Mouse (Mus musculus) colon, adult 2 months (tissue): Measurements from ENCODE around the gene Olfr1369-ps1. TPM values are rescaled to one million over a fixed set of nuclear protein-coding genes. Genes with fewer than 3 reads are reported as not detected.

Source experiments
- polyA plus RNA-seq: library from polyadenylated mRNA; depleted of rRNA; stranded (reverse); fragments of >200 nt; gene quantifications from 2 replicates; pipeline ENCODE4 v1.2.3, GENCODE M21; 2012; rRNA removed

Gene Olfr1369-ps1
- not detected in 2 replicates for polyA plus RNA-seq

DNA sequence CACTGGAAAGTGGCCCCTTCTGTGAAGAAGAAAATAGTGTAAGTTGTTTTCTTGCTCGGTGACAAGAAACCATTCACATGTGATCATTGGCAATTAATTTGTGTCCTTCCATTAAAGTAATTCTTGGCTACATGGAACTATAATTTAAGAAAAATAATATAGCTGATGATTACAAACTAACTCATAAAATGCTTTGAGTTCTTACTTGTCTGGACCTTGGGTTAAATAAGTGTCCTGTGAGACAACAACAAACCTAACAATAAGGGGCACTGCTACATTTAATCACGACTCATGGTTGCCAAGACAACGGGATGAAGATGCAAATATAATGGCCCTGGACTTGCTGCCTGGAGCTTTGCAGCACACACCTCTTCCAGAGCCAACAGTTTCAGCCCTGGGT is at the start of gene Olfr1369-ps1:
Gene Olfr1369-ps1 (plus strand): TSS at position 301 of the 400 bp plus-strand sequence.

DNA sequence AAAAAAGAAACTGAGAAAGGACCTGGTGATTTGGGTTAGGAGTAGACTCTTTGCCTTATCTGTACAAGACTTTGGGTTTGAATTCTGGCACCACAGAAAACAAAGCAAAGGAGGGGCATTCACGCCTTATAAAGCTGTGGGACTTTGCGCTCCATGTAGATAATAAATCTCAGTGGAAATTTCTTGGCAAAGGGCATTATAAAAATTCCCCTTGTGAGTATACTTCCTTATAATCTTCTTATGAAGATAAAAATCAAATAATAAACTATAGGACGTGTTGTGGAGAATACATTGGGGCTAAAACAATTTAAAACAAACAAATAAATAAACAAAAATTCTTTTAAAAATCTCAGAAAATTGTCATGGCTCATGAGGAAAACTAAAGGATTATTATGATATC is 36.4 kb upstream of the Olfr1369-ps1 start, which contains the start of gene Olfr1370:
Gene Olfr1370 (minus strand): TSS at position 101 of the 400 bp plus-strand sequence.

DNA sequence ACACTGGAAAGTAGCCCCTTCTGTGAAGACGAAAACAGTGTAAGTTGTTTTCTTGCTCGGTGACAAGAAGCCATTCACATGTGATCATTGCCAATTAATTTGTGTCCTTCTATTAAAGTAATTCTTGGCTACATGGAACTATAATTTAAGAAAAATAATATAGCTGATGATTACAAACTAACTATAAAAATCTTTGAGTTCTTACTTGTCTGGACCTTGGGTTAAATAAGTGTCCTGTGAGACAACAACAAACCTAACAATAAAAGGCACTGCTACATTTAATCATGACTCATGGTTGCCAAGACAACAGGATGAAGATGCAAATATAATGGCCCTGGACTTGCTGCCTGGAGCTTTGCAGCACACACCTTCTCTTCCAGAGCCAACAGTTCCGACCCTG is 18.1 kb downstream of the Olfr1369-ps1 start, which contains the start of gene Olfr263:
Gene Olfr263 (plus strand): TSS at position 301 of the 400 bp plus-strand sequence.

GRCm38 (mm10) chr13:21145767-21146166 is 34.5 kb downstream of the Olfr1369-ps1 start, which contains the start of gene Olfr1368:
Olfr1368 (minus strand) TSS chr13:21145867.

Other genes starting within 250 kb of the Olfr1369-ps1 start
- gene Olfr1370, start 36.5 kb upstream of the Olfr1369-ps1 start, polyA plus RNA-seq = not detected in 2 replicates
- not detected in 2 replicates for gene Olfr263, start 18.2 kb downstream of the Olfr1369-ps1 start, polyA plus RNA-seq
- 0.10 TPM in 1 of 2 replicates, not detected in the other for gene Olfr1368, start 34.4 kb downstream of the Olfr1369-ps1 start, polyA plus RNA-seq
- gene Trim27, start 68.0 kb downstream of the Olfr1369-ps1 start, polyA plus RNA-seq = 83.2 and 91.4 TPM in 2 replicates
- gene Gpx5, start 181.2 kb downstream of the Olfr1369-ps1 start, polyA plus RNA-seq = not detected in 2 replicates
- not detected in 2 replicates for gene Gpx6, start 200.6 kb downstream of the Olfr1369-ps1 start, polyA plus RNA-seq
- gene Olfr1367, start 235.4 kb downstream of the Olfr1369-ps1 start, polyA plus RNA-seq = not detected in 2 replicates